Mouse (Mus musculus) Muller cell, postnatal 12 days (primary cell): ENCODE data around the gene Bst2.
"Not testable (repeated sequence)": the region's sequence is repeated elsewhere in the genome, so short reads cannot be mapped to it uniquely, and the experiment has no call there.

Source experiments
- DNase-seq: peaks from one replicate; pipeline ENCODE4 v3.0.0-alpha.2; 2015; ENCODE audit errors: inconsistent ontology term

Bst2 gene

DNA sequence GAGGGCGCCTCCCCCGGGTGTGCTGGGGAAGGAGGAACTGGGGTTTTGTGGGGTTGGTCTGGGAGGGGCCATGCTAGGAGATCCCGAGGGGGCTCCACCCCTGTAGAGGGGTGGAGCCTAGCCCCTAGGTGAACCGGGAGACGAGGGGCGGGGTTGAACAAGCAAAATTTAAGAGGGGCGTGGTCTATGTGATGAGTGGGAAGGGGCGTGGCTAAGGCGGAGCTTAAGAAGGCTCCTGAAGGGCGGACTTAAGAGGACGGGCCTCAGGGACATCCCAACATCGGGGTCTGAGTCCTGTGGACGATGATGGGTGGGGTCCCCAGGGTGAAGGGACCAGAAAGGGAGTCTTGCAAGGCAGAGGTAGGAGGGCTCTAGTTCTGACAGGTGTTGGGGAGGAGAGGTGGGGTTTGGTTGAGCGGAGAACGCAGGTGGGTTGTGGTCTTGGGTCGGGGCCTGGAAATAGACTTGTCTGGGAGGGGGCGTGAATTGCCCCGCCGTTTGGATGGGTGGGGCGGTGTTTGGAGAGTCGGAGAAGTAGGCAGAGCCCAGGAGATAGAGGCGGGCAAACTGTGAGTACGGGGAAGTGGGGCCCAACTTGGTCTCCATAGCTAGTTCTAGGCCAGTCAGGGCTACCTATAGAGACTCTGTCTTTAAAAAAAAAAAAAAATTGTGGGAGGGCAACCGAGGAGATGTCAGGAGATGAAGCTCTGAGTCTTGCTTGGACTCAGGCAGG lies 21.9 kb upstream of the Bst2 start:
- DNase-seq: peak; percentile 86

DNA sequence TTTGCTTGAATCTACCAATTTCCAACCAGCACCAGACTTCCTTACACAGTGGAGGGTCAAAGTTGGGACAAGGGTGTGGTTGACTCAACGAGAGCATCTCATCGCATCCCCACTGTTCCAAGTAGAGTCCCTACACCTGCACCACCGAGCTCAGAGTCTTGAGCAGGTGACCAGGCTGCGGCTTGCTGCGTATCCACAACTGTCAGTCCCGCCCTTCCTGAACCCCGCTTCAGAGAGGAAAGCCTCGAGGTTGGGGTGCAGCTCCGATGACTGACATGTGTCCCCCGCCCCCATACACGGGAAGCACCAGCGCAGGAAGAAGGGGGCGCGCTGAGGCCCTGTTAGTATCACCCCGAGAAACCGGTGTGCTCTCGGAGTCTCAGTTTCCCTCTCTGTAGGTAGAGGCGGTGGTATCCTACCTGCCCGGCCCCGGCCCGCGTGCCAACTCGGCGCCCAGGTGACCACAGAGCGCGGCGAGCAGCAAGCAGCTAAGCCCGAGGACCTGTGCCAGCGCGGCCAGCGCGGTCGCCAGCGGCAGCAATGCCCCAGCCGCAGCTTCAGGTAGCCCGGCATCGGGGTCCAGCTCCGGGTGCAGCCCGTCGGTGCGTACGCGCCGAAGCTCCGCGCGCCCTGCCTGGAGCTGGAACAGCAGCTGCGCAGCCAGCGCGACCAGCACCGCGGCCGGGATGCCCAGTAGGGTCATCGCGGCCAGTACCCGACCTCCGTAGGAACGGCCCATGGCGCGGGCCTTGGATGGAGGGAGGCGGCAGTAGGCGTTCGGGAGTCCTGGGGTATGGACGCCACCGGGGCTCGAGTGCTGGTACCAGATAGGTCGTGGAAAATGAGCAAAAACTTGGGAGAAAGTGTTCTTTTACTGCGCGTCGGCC lies 21.1 kb upstream of the Bst2 start, which contains the start of gene Tmem221:
TSS of gene Tmem221 (minus strand) at position 801 of the 887 bp plus-strand sequence.
- DNase-seq: no peak

GRCm38 (mm10) chr8:71554644-71555043 lies 17.4 kb upstream of the Bst2 start:
- no peak for DNase-seq

DNA sequence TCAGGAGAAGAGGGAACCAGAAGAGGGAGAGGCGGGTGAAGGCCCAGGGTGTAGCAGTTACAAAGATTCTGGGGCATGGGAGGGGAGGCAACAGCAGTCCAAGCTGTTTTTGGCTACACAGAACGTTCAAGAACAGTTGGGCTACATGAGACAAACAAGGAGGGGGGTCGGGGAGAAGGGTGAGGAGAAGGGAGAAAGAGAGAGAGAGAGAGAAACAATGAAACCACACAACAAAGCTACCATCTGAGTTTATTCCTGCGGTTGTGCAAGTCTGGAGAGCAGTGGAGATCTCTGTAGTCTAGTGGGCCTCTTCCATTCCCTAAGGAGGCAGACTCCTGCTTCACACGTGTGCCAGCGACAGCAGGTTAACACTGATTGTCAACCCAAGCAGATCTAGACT lies 16.7 kb upstream of the Bst2 start:
- DNase-seq: no peak

DNA sequence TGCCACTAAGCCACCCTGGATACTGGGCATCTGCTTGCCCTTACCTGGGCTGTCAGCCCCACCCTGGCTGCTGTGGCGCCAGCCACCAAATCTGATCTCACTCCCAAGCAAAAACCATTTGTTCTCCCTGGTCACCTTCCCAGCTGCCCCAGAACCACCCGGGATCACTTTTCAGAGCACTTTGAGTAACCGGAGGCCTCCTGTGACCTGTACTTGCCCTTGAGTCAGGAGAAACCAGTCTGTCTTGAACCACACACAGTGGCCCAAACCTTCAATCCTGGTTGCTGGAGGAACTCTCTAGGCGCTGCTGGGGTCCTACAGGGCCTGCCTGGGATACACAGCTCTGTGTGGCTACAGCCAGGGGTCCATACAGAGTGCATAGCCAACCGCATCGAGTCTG lies 15.5 kb upstream of the Bst2 start:
- DNase-seq: no peak

DNA sequence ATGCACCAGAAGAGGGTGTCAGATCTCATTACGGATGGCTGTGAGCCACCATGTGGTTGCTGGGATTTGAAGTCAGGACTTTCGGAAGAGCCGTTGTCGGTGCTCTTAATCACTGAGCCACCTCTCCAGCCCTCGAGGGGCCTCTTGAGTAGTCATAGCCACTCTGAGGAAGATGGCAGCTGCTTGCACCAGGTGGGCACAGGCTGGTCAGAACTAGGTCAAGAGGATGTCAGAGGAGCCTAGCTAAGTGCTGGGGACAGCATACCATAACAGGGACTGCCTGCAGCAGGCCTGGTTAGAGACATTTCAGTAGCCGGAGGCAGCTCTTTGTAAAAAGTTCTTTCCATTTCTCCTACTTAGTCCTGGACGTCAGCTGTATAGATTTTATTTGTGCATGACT lies 13.5 kb upstream of the Bst2 start:
- DNase-seq: no peak

GRCm38 (mm10) chr8:71547590-71547989 lies 10.3 kb upstream of the Bst2 start:
- DNase-seq: no peak

- no peak for DNase-seq
Measured at GRCm38 (mm10) chr8:71545053-71545452, 7.8 kb upstream of the Bst2 start.

GRCm38 (mm10) chr8:71543755-71544154 lies 6.5 kb upstream of the Bst2 start:
- DNase-seq: no peak

- DNase-seq: peak; percentile 97
Measured at GRCm38 (mm10) chr8:71542632-71543343, 5.5 kb upstream of the Bst2 start, which contains the start of gene Mvb12a. Gene Mvb12a (plus strand): TSS chr8:71542922.

- no peak for DNase-seq
Measured at GRCm38 (mm10) chr8:71535663-71536062, 1.6 kb downstream of the Bst2 start.

DNA sequence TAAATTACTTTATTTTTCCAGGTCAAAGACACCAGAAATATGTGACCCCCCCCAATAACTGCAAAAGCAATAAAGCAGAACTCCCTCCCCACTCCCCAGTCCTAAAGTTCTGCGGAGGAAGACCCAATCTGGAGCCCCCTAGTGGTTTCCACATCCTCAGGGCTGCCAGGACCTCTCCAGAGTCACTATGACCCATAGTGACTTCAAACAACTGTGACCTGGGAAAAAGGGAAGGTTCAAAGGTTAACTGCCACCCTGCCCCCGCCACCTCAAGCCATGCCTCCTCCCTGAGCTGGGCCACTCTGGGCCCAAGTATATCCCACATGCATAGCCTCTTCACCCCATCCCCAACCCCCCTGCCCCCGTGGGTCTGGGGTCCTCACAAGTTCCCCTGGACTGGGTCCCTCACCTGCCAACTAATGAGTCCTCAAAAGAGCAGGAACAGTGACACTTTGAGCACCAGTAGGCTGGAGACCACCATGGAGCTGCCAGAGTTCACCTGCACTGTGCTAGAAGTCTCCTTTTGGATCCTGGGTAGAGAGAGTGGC lies 2.9 kb downstream of the Bst2 start:
- no peak for DNase-seq

GRCm38 (mm10) chr8:71530735-71531467 lies 6.4 kb downstream of the Bst2 start:
- DNase-seq: not testable (repeated sequence)

- no peak for DNase-seq
Measured at GRCm38 (mm10) chr8:71528362-71529073, 8.7 kb downstream of the Bst2 start.

DNA sequence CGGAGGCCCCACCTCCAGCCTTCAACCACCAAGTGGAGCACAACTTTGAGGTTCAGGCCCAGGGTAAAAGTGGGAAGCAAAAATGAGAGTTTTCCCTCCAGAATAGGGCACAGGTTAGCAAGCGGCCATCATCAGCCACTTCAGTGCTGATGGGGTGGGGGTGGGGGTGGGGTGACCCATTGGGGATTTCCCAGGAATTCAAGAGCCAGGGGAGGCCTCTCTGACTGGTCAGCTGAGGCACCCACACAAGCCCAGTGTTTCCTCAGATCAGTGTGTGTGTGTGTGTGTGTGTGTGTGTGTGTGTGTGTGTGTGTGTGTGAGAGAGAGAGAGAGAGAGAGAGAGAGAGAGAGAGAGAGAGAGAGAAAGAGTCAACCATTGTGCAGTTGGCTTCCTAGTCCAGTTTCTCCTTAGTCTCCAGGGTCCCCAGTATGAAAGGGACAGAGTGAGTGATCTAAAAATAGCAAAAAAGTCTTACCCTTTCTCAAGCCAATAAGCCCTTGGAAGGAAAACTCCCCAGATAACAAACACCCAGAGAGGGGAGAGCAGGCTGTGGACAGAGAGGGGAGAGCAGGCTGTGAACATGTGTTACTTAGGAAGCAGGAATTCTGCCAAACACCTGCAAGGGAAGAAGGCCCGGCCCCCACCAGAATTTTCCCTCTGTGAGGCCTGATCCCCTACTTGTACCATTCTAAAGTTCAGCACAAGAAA lies 9.9 kb downstream of the Bst2 start:
- no peak for DNase-seq

- DNase-seq: no peak
Measured at GRCm38 (mm10) chr8:71526272-71526671, 11.0 kb downstream of the Bst2 start.

DNA sequence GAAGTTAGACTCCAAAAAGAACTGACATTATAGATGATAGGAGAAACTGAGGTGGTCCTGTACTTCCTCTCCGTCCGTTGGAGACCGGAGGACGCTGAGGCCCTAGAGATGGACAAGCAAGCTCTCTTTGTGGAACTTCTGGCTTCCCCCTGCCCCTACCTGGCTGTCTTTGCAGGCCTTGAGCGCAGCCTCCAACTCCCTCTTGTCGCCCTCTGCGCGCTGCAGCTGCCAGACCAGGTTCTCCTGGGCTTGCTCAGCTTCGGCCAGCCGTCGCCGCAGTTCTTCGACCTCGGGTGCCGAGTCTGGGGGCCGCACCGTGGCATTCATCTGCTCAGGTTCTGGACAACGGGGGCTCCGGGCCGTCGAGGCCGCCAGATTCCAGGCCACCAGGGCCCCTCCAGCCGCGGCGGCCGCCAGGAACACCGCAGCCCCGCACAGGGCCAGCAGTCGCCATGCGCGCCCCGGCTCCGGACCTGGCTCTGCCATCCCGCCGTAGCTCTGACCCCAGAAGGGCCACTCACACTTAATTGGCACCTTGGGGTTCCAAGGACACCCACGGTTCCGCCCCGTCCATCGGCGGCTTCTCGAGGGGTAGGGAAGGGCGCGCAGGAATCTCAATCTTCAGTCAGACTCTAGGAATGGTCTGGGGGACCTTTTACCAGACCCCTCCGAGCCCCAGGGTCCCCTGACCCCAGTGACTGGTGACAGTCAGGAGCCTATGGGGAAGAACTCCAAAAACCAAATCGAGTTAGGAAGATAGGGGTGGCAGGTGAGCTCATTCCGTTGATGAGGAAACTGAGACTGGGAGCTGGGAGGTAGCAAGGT lies 11.8 kb downstream of the Bst2 start, which contains the start of gene Ccdc194:
TSS of gene Ccdc194 (minus strand) at position 486 of the 825 bp plus-strand sequence.
- no peak for DNase-seq

DNA sequence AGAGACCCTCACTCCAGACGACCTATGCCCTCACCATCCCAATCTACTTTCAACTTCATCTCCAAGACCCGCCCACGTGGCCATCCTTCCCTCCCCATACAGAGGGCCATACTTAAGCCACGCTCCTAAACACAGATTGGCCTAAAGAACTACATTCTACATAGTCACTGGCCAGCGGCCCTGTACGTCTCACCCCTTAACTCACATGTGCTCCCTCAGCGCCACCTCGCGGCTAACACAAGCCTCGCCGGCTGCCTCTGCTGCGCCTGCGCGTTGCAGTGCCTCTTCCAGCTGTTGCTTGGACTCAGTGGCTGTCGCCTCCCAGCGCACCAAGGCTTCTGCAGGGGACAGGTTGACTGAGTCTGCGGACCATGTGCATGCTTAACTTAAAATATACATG lies 15.6 kb downstream of the Bst2 start:
- DNase-seq: peak; percentile 91
